Mouse (Mus musculus): ENCODE data around the gene Fbxo48.

Fbxo48 gene

DNA sequence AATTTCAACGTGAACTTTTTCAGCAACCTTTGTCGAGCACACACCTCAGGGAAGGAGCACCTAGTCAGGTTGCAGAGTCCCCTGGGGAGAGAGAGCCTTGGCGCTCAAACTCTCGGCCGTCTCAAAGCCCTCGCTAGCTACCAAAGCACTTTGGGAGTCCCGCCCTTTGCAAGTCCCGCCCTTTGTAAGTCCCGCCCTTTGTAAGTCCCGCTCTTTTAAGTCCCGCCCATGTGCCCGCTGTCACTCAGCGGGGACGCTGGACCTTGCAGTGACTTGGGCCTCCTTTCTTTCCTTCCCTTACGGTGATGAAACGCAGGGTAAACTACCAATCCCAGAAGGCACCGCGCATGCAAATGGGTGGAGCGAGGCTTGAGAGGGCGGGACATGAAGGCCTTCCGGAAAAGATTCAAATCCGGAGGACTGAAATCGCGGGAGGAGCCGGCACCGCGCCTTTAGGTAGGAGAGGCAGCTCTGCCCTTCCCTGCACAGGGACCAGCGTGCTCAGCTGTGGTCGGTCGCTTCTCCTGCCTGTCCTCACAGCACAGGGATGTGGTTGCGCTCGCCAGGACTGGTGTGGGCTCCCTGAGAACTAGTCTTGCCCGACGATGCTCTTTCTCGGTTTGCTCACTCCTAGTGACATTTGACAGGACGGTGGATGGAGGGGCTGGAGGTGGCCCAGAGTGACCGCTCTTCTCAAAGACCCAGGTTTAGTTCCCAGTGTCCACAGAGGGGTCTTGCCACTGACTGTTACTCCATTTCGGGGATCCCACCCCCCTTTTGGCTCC lies at the start of gene Fbxo48:
TSS of gene Fbxo48 (plus strand) at position 400 of the 785 bp plus-strand sequence.
- peak; percentile 96 to 97 for DNase-seq

DNA sequence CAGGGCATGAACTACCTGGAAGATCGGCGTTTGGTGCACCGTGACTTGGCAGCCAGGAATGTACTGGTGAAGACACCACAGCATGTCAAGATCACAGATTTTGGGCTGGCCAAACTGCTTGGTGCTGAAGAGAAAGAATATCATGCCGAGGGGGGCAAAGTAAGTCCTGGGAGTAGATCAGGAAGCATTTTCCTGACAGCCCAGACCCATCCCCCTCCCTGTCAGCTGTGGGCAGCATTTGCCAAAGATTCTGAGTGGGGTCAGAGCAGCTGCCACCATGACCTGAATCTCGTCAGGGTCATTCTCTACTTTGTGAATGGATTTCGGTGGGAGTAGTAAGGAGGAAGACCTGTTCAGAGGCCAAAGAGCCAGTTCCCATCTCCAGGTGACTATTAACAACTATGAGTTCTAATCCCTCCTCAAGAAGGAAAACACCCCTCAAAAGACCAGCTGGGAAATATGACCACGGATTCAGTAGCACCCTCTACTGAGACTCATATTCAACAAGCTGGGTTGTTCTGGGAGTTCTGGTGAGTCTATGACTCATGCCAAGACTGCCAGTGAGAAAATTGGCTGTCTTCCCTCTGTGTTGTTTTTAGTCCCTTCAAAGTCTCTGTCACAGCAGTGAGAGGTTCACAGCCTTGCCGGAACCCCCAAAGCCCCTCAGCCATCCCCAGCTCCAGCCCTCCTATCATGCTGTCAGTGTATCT lies 46.7 kb upstream of the Fbxo48 start:
- DNase-seq: no peak

DNA sequence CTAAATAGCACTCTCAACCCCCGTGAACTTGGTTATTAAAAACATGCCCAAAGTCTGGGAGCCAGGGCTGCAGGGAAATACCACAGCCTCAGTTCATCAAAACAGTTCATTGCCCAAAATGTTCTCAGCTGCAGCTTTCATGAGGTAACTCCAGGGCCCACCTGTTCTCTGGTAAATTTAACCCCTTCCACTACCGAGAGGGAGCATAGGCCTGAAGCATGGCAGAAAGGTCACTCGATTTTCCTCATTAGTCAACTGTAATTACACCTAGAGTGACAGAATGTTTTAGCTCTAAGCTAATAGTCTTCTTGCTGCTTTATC lies 46.2 kb upstream of the Fbxo48 start:
- no peak for DNase-seq

DNA sequence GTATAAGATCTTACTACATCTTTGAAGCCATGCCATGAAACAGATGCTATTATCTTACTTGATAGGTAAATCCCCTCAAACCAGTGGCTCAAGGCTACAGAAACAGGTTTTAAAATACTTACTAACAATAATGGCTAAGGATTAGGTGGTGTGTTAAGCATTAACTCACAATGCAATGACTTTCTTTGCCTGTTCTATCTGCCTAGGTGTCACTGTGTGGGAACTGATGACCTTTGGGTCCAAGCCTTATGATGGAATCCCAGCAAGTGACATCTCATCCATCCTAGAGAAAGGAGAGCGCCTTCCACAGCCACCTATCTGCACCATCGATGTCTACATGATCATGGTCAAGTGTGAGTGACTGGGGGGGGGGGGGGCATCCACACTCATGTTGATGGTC lies 44.6 kb upstream of the Fbxo48 start:
- no peak for DNase-seq

DNA sequence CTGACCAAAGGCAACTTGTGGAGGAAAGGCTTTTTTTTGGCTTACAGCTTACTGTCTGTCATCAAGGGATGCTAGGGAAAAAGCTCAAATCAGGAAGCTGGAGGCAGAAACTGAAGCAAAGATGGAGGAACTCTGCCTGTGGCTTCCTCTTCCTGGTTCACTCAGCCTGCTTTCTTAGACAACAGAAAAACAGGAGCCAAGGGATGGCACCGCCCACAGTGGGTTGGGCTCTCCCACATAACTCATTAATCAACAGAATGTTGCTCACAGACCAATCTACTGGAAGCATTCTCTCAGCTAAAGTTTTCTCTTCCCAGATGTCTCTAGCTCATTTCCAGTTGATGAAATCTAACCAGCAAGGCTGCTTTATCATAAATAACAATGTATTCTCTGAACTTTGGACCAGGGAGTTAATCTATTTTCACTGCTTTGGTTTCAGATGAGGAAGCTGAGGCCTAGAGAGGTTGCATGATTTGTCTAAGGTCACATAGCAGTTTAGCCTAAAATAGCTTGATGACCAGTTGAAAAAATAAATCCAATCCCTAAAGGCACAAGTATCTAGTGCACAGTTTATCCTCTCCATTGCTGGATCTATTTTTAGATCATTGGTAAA lies 43.6 kb upstream of the Fbxo48 start:
- DNase-seq: peak; percentile 33 to 49

DNA sequence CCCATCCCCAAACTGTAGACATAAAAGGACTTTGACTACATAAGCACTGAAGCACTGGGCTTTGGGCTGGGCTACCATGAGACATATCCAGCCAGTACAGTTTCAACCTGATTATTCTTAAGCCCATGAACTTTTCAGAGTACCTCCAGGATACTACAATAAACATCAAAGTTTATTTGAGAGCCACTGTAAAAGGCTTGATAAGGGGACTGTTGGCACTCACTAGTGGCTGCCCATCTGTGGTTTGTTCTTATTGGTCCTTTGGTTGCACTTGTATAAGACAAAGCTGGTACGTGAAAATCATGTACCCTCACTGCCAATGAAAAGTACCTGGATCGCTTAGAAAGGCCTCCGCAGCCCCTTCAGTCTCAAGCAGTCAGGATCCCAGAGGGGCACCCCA lies 36.4 kb upstream of the Fbxo48 start:
- DNase-seq: no peak

DNA sequence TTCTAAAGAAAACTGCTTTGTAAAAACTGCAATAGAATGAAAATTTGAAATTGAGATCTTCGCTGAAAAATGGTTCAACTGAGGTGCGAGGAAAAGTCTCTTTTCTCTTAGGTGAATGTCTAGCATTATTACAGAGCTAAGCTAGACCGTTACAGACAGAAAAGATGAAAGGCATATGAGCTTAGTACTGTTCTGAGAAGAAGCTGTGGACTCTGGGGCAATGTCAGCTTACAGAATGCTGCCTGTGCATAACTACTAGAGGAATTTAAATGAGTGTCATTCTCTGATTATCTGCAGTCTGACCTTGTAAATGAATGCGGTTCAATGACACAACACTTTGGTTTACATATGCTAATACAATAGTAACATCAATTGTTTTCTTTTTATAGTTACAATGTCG lies 35.3 kb upstream of the Fbxo48 start:
- no peak for DNase-seq

DNA sequence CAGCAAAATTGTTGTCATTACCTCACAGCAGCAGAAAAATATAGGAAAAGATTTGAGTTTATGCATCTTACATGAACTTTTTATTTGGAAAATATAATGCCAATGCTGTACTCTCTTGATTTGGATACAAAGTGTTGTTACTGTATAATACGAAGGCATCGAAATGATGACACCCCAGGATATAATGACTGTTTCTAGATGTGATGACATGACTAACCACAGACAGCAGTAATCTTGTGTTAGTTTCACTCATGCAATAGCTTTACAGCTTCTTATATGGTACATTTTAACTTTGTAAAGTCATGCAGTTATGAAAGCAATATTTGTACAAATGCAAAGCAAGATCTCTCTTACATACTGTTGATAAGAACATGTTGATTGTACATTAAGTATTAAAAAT lies 33.7 kb upstream of the Fbxo48 start:
- DNase-seq: no peak

DNA sequence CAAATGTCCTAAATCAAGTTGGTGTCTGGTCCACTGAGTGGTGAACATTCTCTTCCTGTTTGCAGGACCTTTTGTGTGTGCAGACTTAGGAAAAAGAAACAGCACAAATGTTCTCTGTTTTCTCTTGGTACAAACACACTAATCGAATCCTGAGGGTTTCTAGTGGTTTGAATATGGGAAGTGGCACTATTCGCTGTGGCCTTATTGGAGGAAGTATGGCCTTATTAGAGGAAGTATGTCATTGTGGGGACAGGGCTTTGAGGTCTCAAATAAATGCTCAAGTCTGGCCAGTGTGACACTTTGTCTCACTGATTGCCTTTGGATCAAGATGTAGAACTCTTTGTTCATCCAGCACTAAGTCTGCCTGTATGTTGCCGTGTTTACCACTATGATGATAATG lies 19.0 kb upstream of the Fbxo48 start:
- DNase-seq: no peak

DNA sequence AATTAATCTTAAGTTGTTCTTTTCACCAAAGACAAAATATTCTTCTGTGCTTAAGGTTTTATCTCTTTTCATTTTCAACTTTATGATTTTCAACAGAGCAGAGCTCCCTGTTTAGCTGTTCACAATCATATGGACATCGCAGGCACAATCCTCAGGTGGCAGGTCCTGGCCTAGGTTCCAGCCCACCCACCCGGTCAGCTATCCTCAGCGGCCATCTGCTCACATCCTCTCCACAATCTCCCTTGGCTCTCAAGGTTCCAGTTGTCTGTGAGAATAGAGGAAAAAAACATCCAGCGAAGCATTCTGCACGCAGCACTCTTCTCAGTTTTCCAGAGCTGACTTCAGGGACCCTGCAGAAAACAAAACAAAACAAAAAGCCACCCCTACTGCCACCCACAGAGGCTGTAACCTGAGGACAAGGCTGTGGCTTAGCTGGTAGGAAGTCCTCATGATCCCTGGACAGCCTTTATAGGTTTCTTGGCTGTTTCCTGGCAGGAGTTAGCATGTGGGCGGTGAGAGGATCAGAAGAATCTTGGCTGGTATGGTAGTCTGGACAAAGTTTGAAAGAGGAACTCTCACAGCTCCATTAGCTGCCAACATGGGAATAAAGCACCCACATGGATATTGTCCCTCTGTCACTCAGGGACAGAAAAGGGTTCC lies 15.5 kb upstream of the Fbxo48 start:
- no peak for DNase-seq

DNA sequence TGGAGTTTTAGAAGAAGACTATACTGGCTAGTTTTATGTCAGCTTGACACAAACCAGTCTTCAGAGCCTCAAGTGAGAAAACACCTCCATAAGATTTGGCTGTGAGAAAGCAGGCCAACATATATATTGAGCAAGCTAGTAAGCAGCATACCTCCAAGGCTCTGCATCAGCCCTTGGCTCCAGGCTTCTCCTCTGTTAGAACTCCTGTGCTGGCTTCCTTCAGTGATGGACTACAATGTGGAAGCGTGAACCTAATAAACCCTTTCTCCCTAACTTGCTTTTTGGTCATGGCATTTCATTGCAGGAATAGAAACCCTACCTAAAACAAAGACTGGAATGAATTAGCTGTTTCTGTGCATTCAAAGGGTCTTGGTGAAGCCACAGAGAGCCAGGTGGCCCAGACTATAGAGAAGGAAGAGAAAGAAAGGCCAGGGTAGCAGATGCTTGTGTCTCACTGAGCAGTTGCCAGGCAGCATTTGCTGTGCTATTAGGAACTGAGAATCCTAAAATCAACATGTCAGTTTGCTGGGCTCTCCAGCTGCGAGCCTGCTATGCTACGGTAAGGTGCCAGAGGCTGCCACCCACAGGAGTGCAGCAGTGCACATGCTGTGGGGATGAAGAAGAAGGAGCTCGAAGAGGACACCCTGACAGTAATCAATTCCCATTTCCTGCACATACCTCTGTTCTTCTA lies 9.9 kb upstream of the Fbxo48 start:
- DNase-seq: no peak

DNA sequence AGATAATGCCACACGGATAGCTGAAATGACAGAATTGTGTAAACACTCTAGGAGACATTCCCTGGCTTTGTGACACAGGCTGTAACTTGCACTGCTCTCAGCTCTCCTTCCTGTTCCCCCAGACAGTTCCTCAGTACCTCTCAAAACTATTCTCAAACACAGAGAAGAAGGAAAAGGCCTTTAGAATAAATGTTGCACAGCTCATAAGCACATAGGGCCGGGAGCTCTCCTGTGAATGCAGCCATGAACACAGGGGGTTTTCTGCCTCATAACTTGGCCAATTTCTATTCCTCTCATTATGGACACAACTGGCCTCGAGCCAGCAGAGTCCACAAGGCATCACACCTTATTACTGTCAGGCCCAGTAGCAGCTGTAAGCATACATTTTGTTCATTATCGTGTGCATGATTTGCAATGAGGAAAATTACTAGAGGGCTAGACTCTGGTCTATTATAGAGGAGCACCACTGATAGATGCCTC lies 9.2 kb upstream of the Fbxo48 start:
- no peak for DNase-seq

DNA sequence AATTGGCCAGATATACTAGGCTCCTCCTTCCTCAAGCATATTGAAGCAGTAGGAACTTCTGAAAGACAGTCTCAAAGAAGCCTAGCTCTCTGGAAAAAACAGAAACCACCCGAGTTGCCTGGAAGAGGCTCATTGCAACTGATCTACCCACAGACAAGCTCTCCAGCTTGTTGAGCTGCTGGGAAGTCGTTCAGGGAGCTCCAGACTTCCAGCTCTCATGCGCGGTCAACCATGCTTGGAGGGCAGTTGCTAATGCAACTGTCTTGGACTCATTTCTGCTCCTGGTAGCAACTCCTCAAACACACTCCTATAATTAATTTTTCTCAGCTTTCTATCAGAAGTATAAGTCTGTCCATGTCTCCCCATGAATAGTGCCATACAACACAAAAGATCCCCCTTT lies 8.2 kb upstream of the Fbxo48 start:
- no peak for DNase-seq

DNA sequence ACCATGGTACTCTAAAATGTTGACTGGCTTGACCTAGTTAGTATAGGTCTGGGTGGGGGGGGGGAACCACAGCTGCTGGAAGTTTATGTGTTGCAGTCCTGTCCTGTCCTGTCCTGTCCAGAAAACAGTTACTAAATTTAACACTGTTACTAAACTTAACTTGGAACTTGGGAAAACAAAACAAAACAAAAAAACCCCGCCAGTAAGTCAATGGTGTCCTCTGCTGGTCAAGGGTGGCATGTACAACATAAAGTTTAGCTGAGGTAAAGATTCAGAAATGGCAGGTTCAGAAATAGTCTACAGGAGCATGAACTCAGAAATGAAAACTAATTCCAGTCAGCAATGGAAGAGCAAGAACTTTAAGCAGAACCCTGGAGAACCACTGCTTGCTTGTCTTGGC lies 2.4 kb upstream of the Fbxo48 start:
- peak; percentile 59 to 65 for DNase-seq

DNA sequence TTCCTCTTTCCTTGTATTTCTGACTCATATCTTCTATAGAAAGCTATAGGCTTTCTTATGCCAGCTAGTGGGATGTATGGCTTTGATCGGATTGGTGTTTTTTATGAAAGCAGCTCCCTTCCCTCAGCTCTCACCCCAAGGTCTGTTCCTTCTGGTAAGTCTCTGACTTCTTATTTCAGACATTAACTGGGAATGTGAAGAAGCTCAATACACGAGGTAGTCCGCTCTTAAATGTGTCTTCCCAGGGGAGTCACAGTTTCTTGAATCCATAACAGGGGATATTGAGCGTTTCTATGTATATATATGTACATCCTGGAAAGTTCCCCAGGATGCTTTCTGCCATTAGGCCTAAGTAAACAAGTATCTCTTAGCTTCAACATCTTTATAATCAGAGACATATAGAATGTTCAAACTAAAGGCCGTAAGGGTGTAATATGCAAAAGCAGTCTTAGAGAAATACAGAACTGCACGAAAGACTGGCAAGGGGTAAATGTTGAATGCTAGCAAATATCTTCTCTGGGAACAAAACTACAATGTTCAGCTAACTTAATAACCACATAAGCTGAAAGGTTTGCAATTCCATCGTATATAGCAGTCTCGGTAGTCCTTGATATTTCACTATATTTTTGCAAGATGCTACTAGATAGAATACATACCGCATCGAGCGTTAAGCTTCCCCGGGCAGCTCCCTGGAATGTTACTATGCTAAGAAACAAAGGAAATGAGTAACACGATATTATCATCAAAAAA lies 774 bp upstream of the Fbxo48 start:
- no peak for DNase-seq

DNA sequence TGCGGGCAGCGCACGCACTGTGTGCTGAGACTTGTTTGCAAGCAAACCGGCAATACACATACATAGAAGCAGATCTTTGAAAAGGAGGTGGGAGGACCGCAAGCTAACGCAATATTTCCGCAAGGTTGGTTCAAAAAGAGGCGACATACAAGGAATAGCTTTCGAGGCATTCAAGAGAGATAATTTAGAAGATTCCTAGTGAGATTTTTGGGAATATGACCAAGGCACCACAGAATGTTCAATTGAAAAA lies 511 bp downstream of the Fbxo48 start:
- DNase-seq: no peak

DNA sequence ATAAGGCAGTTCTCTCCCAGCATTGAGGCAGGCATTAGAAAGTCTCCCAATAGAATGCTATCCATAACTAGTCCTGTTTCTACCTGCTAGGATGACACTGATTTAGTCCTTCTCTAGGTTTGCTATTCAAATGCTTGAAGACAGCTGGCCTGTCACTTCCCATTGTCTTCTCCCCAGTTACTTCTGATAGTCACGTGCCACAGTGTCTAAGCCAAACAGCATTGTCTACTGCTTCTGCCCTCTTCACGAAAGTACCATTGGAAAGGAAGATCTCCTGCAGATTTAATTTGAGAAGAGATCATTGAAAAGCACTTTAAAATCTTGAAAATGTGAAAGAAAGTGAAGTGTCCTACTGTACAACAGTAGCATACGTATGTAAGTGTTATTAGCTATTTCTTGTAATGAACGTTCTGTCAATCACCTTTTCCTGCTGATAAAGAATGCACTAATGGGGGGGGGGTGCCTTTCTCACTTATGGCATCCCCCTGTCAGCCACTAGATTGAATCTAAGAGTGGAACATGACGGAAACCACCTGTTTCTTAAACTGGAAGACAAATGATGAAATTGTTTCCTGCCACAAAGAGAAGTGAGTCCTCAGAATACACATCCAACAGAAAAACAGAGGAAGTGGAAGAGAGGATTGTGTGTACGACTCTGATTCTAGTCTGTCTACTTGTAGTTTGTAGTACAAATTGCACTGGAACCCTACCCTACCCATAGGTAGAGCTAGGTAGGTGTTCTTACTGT lies 5.1 kb downstream of the Fbxo48 start:
- no peak for DNase-seq

DNA sequence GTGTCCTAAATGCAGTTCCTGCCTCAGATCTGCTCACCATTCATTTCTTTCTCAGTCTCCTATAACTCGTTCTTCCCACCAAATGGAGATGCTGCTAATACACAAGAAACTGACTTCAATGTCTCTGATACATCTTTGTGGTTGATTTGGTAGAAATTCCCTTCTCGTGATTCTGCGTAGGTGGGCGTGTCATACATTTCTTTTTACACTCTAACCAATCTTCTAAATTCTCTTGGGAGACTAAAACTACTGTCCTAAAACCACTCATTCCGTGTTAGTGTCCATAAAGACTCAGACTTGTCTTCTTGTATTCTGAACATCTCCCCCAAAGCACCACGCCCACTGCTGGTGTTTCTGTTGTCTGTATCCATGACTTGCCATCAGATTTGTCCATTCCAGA lies 5.9 kb downstream of the Fbxo48 start:
- no peak for DNase-seq

DNA sequence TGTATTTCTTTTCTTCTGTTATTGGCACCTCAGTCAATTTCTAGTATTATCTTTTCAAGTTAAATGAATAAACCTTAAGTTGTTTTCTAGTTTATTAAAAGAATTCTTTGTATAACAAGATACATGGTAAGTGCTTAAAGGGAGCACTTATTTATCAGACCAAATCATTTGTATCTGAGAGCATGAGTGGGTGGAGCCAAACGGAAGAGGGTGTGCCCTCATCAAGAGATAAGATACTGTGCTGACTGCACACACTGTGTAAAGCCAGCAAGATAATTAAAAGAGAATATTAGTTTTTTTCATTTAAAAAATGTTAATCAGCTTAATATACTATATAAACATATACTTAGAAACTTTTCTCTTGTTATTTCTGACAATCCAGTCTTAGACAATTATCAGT lies 7.3 kb downstream of the Fbxo48 start:
- DNase-seq: no peak

DNA sequence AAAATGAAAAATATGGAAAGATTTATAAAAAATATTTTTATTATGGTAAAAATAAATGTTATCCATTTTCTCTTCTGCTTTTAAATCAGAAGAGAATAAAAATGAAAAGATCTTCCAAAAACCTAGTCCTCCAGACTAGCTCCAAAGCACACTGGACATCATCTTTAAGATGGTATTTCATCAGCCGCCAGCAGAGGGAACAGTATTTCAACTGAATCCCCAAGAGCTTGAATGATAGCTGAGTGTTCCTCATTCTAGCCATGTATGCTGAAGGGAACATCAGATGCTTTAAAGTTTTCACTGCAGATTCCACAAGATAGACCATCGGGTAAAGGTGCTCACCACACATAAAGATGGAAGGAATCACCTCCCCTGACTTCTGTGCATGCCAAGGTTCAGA lies 16.6 kb downstream of the Fbxo48 start:
- DNase-seq: peak in 1 of 2 experiments; percentile 32

DNA sequence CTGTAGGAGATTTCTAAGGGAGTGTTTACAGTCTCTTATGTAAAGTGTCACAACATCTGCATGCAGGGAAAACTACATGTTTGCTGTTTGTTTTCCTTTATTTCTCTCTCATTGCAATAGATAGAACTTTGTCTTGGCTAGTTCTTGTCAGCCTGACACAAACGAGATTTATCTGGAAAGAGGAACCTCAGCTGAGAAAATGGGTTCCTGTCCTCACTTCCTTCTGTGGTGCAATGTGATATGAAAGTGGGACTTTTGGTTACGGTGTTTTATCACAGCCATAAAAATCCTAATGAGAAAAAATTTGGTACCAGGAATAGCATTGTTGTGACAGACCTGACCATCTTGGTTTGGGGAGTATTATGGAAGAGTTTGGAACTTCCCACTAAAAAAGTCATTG lies 18.5 kb downstream of the Fbxo48 start:
- no peak for DNase-seq

DNA sequence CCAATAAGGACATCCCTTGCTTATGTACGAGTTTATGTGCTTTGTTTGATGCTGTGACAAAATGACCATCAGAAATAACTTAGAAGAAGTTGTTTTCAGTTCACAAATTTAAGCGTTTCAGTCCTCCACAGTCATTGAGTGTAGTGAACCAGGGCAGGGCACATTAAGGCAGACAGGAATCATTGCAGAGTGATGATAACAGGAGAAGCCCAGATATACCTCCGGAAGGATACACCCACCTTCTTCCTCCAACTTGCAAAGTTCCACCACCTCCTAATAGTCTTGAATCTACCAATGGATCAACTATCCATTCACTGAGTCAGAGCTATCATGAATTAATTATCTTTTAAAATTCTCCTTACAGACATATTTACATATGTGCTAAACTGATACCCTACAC lies 20.9 kb downstream of the Fbxo48 start:
- no peak for DNase-seq

All from kidney, postnatal 4 days (tissue).